Mouse (Mus musculus) urinary bladder, postnatal 25 days (tissue): ENCODE data around the gene Rbm38.
A peak's percentile ranks its signal among the peaks of the same experiment; 100 is the strongest.

Experiments
- DNase-seq: peaks from one replicate; pipeline ENCODE4 v3.0.0; 2022; ENCODE audit warnings: low spot score

The Rbm38 gene

DNA sequence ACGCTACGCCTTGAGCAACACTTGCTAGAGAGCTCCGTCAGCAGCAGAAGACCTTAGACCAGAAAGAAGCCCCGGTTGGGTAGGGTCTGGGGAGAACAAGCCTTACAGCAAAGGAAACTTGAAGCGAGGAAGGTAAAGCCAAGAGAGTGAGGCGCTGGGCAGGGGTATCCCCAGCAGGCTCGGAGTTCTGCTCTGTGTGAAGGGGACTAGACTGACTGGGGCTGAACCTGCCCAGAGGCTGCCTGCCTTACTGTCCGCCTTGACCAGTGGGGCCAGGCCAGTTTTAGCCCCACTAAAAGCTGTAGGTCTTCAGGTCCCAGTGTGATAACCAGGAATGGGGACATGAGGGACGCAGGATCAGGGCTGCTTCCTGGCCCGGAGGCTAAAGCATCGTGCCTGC lies at the start of gene Rbm38:
Gene Rbm38 (plus strand): TSS at position 69 of the 400 bp plus-strand sequence.
- no peak for DNase-seq

DNA sequence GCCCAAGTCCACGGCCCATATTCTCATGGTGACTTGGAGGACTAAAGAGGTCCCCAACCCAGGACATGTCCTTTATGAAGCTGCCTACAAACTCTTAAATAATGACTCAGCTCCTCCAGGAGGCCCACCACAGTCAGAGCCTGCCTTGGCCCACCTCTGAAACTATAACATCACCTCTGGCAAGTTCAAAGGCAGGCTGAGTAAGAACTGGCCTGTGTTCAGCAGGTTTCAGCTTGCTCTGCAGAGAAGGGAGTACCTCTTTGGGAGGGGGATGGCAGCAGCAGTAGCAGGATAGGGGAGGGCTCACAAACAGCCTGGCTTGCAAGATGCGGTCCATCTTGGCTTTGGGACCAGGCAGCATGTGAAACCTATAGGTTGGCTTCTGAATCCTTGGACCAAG lies 48.4 kb upstream of the Rbm38 start:
- DNase-seq: no peak

DNA sequence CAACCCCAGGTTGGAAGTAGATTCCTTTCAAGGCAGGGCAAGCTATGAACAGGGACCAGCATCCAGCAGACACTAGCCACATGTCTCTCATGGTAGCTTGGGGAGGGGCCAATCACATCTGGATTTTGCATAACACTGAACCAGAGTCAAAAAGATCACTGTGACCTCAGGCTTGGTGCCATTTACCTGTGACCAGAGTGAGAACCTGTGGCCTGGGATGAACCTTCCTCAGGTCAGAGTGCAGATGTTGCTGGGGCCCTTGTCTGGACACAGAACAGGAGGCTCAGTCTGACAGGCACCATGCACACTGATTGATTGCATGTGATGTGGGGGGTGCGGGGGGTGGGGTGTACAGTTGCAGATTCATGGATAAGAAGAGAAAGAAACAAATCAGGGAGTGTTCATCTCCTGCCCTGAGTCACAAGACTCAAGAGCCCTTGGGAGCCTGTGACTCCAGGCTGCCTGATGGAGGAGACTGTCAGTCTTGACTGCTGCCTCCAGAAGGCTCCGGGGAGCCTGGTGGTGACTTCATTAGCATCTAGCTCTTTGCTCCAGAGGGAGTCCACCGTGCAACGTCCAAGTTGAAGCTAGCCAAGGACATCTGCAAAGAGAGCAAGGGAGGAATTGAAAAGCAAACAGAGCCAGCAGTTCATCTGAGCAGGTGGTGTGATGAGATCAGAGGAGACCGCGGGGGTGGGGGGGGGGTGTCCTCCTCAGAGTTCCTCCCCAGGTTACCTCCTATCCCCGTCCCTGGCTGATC lies 46.3 kb upstream of the Rbm38 start:
- no peak for DNase-seq

DNA sequence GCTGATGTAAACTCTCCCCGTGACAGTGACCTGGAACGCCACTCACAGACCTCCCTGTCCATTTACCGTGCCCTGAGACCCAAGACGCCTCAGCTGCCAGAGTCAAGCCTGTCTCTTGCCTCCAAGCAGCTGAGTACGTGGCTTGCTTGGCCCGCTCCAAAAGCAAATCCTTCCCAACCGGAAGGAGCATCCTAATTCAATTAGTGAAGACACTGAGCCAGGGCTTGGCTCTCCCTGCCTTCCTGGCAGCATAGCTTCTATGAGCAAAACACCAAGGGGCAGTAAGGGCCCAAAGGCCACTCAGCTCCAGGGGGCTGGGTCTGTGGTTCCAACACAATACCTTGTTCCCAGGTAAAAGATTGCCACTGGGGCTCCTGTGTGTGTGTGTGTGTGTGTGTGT lies 45.6 kb upstream of the Rbm38 start:
- no peak for DNase-seq

DNA sequence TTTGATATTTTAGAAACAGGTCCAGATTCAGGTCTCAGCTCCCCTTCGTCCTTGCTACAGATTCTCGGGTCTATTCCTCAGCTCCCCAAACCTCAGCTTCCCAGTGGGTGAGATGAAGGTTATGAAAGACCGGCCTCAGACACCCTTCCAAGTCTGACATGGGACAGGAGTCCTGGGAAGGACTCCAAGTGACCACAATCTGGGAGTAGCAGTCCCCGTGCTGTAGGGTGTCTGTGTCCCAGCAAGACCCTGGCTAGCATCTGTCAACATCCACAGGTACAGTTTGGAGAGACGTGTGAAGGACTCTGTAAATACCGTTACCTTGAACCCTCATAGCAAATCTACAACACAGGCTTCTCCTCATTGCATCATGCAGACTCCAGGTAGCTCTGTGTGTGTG lies 45.1 kb upstream of the Rbm38 start:
- DNase-seq: no peak

DNA sequence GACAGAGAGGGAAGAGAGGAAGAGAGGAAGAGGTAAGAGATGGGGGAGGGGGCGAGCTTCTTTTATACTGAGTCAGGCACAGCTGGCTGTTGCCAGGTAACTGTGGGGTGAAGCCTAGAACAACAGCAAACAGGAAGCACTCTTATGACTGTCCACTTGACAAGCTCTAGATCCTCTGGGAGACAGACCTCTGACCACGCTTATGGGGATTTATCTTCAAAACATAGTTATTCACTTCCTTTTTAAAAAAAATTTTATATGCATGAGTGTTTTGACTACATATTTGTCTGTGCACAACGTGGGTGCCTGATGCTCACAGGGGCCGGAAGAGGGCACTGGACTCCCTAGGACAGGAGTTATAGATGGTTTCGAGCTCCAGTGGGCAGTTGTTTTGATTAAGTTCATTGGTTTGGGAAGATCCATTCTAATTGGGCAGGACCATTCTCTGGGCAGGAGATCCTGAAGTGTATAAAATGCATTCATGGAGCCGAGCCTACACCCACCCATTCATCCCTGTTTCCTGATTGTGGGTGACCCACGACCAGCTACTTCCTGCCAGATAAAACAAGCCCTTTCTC lies 43.5 kb upstream of the Rbm38 start:
- DNase-seq: no peak

DNA sequence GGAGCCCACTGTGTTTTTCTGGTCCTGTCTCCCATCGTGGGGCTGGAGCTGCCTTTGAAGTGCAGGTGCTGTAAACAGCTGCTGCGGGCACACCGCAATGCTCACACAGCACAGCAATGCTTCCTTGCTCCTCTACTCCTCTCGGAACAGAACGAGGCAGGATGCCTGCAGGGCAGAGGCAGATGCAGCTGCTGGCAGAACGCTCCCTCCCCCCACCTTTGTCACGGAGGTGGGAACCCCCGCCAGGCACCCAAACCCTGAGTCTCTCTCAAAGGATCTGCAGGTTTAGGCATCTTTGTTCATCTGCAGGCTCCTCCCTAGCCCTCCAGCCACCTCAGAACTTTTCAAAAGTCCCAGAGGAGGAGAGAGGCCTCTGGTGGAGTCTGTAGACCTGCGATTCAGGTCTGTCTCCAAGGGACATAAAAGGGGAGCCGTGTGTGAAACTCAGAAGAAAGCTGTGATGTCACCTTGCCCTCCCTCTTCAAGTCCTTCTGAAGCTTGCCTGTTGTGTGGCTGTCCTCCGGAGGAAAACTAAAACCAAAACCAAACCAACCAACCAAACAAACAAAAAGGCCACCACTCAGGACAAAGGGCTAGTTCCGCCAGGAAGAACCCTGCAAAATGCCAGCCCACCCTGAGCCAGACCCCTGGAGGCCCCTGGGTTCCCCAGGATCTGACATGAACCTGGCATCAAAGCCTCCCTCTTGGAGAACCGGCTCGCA lies 42.7 kb upstream of the Rbm38 start, which contains the start of gene Spo11:
Gene Spo11 (plus strand): TSS at position 292 of the 722 bp plus-strand sequence.
- no peak for DNase-seq

DNA sequence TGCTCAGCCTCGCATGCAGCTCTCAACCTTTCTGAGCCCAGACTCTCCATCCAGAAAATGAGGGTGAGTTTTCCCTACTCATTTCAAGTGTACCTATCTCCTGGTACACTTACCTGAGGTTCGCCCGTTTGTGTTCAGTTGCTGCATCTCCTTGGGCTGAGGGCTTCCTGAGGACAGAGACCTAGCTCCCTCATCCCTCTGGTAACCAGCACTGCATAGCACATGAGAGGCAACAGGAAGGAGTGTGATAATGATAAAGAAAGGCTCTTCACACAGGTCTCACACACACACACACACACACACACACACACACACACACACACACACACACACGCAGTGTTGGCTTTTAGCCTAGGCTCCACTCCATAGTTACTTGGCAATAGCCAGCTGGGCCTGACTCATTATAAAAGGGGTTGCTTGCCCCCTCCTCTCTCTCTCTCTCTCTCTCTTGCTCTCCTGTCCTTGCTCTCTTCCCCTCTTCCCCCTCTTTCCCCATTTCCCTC lies 42.1 kb upstream of the Rbm38 start:
- no peak for DNase-seq

DNA sequence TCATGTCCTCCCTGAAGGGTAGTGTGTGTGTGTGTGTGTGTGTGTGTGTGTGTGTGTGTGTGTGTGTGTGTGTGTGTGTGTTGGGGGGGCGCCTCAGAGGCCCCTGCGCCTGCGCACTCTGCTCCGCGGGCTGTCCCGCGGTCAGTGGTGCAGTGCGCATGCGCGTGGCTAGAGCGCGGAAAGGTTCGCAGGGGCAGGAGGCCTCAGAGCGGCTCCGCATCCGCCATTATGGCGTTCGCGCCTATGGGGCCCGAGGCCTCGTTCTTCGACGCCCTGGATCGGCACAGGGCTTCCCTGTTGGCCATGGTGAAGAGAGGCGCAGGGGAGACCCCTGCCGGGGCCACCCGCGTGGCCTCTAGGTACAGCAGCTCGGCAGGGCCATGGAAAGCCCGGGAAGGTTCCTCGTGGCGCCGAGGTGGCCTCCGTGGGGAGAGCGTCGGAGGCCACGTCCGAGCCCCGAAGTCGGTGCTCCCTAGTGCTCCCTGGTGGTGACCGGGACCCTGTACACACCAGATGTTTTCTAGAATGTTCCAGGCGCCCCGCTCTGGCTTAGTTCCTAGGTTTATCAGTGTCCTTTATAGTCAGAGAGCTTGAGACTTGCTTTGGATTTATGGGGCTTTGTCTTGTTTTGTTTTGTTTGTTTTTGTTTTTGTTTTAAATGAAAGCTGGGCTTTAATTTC lies 40.5 kb upstream of the Rbm38 start:
- no peak for DNase-seq

DNA sequence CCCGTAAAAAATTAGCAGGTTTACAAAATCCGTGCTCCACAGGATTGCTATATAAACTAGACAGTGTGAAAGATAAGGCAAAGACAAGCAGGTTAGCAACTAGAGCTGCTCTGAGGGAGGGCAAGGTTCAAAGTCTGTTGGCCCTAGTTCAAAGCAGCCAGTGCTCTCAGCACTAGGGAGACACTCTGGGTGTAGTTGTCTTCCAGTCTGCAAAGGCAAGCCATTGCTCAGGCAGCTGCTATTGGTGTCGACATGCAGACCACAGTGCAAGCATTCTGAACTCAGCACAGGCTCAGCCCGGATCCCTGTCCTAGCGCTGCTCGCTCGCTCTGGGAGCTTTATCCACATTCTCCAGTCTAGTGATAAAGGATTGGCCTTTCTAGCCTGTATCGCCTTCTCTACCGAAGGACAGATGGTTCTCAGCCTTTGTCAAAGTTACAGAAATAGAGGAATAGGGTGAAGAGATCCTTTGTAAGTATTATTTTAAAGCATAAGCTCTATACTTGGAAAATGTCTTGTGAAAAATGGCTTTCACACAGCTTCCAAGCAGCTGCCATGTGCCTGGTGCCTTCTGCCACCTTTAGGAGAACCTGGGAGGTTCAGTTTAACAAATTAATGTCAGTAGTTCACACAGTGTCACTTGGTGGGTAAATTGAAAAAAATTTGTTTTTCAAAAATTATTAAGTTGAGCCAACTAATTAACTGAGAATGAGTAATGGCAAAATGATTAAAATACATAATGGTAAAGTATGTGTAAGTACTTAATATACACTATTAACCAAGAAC lies 37.3 kb upstream of the Rbm38 start:
- DNase-seq: no peak

DNA sequence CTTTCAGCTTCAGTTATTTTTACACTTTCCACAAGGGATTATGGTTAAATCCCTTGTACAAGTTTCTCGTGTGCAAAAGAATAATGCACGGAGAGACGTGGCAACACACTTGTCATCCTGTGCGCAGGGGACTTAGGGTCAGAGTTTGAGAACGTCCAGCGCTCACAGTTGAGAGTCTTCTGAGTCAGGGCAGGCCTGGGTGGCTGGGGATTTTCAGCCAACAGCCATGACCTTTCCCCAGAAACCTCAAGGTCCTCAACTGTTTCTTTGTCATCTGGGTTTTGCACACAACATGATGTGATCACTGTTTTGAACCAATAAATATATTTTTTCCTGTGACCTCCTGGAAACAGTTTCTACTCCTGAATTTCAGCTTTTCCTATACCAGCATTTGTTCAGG lies 30.1 kb upstream of the Rbm38 start:
- no peak for DNase-seq

DNA sequence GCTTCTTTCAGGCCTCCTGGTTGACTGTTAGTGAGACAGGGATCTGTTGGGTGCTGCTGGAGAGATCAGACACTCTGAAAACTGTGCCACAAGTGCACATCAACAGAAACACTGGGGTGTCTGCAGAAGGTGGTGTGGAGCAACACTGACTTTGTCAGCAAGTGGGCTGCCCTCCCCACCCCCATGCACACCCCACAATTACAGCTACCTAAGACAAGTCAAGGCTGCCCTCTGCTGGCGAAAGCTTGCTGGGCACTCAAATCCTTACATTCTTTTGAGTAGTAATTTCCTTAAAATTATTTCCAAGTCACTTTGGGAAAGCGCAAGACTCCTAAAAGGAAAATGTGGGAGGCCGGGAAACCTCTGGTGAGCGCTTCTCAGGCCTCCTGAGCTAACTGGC lies 24.1 kb upstream of the Rbm38 start:
- DNase-seq: peak; percentile 63

DNA sequence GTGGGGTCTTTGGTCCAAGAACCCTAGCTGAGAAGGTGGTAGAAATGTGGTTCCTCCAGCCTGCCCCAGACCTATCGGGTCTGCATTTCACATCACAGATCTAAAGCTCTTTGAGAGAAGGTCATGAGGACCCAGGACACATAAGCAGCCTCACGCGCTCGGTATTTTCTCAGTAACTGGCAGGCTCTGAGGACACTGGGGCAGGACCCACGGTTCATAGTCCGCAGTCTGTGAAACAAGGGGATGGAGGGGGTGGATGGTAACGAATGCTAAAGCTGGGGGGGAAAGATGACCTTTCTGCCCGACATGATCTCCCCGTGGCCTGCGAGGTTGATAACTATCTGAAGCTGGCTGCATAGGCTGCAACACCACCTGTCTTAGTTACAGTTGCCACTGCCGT lies 22.6 kb upstream of the Rbm38 start:
- DNase-seq: no peak

DNA sequence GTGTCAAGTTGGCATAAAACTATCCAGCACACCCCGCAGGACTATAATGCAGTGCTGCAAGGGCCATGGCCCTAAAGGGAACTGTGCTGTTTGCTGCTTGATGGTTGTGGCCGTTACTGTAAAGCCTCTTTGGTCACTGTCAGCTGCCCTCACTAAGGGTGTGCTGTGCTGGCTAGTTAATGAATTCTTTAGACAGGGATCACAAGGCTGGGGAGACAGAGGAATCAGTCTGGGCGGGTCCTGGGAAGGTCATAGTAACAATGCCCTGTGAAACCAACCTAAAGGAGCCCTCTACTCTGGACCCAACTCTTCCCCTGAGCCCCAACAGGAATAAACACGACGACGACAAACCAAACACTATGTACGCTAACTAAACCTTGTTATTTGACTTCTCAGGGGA lies 21.8 kb upstream of the Rbm38 start:
- no peak for DNase-seq

DNA sequence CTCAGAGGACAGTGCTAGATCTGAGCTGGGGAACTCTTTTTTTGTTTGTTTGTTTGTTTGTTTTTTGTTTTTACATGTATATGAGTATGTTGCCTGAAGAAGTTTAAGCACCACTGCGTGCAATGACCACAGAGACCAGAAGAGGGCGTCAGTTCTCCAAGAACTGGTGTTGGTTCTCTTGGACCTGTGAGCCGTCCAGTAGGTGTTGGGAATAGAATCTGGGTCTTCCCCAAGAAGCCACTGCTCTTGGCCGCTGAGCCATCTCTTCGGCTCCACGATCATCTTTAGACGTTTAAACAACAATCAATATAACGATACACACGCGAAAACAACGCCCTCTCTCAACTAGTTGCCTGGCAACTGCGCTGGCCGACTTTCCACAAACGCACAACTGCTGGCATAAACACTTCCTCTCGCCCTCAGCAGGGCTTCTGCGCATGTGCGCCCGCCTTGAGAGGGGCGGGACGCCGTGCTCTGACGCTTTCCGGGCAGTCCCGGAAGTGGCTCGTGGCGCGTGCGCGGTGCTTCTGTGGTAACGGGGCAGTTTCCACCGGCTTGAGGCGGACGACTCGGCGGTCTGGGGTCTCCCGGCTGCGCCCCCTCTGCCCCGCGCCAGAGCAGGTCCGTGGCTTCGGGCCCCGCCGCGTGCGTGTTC lies 20.5 kb upstream of the Rbm38 start, which contains the start of gene Rae1:
Gene Rae1 (plus strand): TSS at position 488 of the 655 bp plus-strand sequence.
- peak; percentile 100 for DNase-seq

DNA sequence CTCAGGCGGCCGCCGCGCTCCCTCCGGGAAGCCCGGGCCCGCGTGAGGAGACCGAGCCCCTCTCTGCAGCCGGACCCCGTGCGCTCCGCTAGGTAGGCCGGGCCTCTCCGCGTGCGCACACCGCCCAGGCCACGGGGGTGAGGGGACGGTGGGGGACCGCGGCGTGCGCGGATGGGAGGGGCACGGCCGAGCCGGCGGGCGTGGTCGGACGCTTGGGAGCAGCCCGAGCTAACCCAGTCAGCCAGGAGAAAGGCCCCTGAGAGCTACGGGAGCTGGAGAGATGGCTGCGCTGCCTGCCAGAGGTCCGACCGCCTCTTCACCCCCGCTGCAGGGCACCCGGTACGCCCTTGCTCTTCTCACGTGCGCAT lies 20.0 kb upstream of the Rbm38 start:
- peak; percentile 57 for DNase-seq

DNA sequence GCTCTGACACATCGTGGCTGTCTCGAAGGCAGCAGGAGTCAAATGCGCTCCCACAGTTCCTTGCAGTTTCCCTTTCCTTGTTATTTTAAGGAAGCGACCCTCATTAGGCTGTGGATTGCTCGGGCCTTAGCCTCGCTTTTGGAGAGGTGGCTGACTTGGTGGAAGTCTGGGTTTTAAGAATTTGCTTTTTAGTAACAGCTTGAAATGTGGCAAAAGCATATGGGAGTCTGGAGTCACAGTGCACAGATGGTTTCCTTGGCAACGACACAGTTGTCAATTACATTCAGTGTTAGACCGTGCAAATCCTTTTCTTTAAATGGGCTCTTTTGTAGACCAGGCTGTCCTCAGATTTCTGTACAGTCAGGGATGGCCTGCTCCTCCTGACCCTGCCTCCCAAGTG lies 19.4 kb upstream of the Rbm38 start:
- DNase-seq: no peak

DNA sequence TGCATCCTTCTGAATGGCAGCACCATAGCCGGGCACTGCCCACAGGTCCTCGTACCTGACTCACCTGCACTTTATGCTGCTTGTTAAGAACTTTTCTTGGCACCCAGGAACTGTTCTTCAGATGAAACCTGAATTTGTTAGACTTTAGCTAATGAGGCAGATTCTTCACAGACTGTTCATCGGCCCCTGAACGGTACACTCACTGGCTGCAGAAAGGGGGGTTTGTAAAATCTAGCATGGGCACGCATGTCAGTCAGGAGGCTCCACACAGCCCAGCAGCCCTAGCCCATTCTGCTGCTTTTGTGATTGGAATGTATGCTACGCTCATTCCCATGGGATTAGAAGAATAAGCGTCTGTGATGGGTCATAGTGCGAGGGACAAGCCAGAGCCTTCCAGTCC lies 16.6 kb upstream of the Rbm38 start:
- no peak for DNase-seq

DNA sequence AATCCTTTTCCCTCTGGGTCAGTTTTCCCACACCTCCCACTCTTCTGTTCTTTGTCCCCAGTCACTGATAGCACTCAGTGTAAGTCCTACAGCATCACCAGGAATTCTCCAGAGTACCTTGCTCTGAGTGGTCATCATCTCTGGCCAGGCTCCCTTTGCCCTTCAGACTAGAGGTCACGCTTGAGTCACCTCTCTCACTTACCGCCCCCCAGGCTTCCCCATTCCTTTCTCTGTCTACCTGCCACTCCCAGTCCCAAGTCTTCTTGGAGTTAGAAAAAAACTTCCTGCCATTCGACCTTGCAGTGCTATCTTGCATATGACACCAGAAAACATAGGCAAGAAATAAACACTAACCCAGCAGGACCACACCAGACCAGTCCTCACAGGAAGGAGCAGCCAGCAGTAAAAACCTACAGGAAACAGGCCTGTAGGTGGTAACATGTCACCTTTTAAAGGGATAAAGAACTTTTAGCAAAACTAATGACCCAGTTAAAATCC lies 10.0 kb upstream of the Rbm38 start:
- DNase-seq: no peak

DNA sequence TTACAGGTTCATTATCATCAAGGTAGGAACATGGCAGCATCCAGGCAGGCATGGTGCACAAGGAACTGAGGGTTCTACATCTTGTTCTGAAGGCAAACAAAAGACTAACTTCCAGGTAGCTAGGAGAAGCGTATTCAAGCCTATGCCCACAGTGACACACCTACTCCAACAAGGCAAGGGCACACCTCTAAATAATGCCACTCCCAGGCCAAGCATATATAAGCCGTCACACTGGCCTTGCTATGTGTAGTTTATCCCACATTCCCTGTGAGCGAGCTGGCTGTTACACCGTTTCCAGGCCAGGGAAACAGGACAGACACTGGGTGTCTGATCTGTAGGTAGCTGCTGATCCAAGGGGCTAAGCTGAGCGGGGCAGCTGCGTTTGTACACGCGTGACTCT lies 8.9 kb upstream of the Rbm38 start:
- no peak for DNase-seq

DNA sequence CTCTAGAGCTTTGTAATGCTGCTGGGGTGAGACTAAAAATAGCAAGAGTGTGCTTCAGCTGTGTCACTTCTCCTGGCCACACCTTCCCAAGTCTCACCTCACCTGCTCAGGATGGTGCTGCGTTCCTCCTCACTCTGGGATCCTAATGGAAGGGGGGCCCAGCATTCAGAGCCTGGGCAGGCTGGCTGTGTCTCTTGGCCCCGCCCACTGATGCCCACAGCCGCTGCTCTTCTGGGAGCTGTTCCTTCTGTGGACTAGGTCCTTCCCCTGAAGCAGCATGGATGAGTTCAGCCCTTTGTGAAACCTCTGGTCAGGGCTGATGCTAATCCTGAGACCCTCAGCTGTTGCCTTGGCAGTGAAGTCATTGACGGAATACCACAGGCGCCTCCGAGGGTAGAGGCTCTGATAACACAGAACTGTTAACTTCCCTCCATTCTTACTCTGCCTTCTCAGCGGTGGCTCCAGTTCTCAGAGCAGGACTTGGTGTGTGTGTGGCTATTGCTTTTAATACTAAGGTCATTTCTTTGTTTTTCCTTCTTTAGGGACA lies 5.5 kb upstream of the Rbm38 start:
- DNase-seq: no peak
